Mouse (Mus musculus) ES-Bruce4 (cell line): ENCODE measurements around the gene Gm6588. TPM values are rescaled to one million over a fixed set of nuclear protein-coding genes. Genes with fewer than 3 reads are reported as not detected.

Experiments used
- H3K27ac ChIP-seq: 2 replicates; pipeline ENCODE4 v1.5.1; 2012; ENCODE audit warnings: low read length, inconsistent platforms; ENCODE audit not compliant: insufficient read depth
- H3K27me3 ChIP-seq: 2 replicates; pipeline ENCODE4 v1.6.1; 2012; ENCODE audit warnings: mild to moderate bottlenecking, low read length, inconsistent platforms; ENCODE audit not compliant: control insufficient read depth, poor library complexity, insufficient read depth, severe bottlenecking
- H3K36me3 ChIP-seq: 2 replicates; pipeline ENCODE4 v1.6.1; 2012; ENCODE audit warnings: inconsistent platforms, mild to moderate bottlenecking, low read length, moderate library complexity; ENCODE audit not compliant: control insufficient read depth, poor library complexity, insufficient read depth, severe bottlenecking
- H3K4me1 ChIP-seq: one replicate; pipeline ENCODE4 v1.8.1; 2011; ENCODE audit warnings: low read length; ENCODE audit not compliant: control insufficient read depth, insufficient read depth
- H3K4me3 ChIP-seq: 2 replicates; pipeline ENCODE4 v1.5.1; 2011; ENCODE audit warnings: low read depth, mild to moderate bottlenecking, low read length
- H3K9ac ChIP-seq: 2 replicates; pipeline ENCODE4 v1.6.1; 2012; ENCODE audit warnings: low read depth, mild to moderate bottlenecking, inconsistent platforms; ENCODE audit not compliant: poor library complexity, severe bottlenecking
- H3K9me3 ChIP-seq: replicated peaks from 2 replicates; pipeline ENCODE4 v1.6.1; 2012; ENCODE audit warnings: mild to moderate bottlenecking, low read length, inconsistent platforms; ENCODE audit not compliant: control insufficient read depth, poor library complexity, insufficient read depth, severe bottlenecking
- CTCF ChIP-seq: IDR thresholded peaks from one replicate; pipeline ENCODE4 v1.8.1; 2011; ENCODE audit warnings: low read depth, low read length
- EP300 ChIP-seq: IDR thresholded peaks from 2 replicates; pipeline ENCODE4 v1.6.1; 2011; ENCODE audit warnings: low read depth, low read length; ENCODE audit not compliant: insufficient read depth
- POLR2A ChIP-seq: IDR thresholded peaks from one replicate; pipeline ENCODE4 v1.8.1; 2011; ENCODE audit warnings: low read length; ENCODE audit not compliant: insufficient read depth
- polyA plus RNA-seq: library from polyadenylated mRNA; stranded (reverse); fragments of >200 nt; gene quantifications from 2 replicates; pipeline ENCODE4 v1.2.4, GENCODE M21; 2011; ENCODE audit warnings: low read depth; ENCODE audit not compliant: missing spikeins, insufficient read depth, insufficient read length

Gene Gm6588
- polyA plus RNA-seq, 1 experiment = not detected

DNA sequence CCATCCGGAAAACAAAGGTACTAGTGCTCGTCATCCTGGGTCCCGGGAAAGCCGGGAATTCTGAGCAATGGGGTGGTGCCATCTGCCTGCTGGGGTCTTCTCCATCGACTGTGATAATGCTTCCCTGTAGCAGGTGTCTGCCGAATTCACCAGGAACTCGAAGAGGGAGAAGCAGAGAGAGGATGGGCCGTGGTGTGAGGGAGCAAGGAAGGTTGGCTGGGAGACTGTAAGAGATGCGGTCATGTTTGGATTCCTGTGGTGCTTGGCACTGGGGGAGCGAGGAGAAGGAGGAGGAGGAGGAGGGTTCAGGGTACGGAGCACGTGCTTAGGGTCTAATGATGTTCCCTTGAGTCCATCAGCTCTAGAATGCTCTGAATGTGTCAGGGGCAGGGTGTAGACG lies 33.3 kb downstream of the Gm6588 start:
- H3K4me1 ChIP-seq = no peaks in the 10 kb centered on the region
- H3K27ac ChIP-seq = no peak overlapping the region
- H3K9ac ChIP-seq = no peak overlapping the region
- H3K27me3 ChIP-seq = no peaks in the 10 kb centered on the region
- H3K9me3 ChIP-seq = no peaks in the 10 kb centered on the region
- H3K4me3 ChIP-seq = no peak overlapping the region
- no peaks in the 10 kb centered on the region for H3K36me3 ChIP-seq
- no peak for TF ChIP-seq POLR2A
- no peak for TF ChIP-seq CTCF
- TF ChIP-seq EP300 = no peak

DNA sequence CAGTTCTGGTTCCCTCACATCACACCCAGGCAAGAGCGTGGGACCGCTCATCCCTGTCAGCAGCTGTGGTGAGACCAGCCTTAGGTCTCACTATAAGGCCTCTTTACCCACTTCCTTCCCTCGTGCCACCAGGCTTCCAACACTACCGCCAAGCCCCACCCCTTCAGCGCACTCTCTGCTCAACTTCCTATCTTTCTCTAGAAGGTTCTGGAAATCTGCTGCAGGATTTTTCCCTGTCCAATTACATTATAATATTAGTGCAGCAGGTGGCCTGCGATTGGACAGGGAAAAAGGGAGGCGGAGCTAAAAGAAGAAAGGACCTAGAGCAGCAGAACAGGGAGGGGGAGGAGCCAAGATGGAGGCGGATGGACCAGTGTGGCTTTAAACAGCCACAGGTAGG lies 33.8 kb downstream of the Gm6588 start:
- Histone ChIP-seq H3K9ac (no peak overlapping the region), H3K36me3 (no peaks in the 10 kb centered on the region), H3K9me3 (peaks cover 3% of the 10 kb centered on the region; the same call in 1 of the 2 replicates), H3K27me3 (no peaks in the 10 kb centered on the region), H3K4me1 (no peaks in the 10 kb centered on the region), H3K27ac (no peak overlapping the region), H3K4me3 (no peak overlapping the region)
- TF ChIP-seq CTCF (no peak), POLR2A (no peak), EP300 (no peak)

DNA sequence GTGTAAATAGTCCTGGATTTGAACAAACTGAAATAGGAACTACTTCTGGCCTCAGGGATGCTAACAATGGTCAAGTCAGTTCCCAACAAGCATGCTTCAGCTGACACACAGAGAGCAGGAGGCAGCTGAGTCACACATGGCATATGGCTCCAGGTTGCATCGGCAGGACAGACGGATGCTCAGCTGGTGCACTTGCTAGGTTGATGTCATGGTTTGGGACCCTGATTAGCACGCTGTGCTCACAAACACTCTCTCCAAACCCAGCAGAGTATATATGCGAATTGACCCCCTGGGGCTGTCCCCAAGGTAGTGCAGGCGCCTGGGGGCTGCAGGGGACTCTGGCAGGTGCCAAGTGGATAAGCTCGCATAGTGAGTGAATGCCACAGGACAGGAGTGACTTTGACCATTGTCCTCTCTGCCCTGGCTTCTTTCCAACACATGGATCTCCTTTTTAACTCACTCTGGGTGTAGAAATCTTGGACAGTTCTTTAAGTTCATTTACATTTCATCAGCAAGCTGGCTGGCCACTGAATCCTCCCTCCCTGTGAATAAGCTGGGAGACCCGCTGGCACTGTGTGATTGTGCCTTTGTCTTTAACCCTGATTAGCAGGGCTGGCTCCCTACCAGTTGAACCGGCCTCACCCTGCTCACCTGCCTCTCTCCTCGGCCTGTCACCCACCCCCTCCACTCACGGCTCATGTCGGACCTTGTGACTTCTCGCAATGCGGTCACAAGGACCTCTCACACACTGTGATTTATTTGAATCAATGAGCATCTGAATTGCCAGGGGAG lies 35.9 kb downstream of the Gm6588 start:
- Histone ChIP-seq H3K9ac (no peak overlapping the region), H3K27me3 (no peaks in the 10 kb centered on the region), H3K4me1 (no peaks in the 10 kb centered on the region), H3K36me3 (no peaks in the 10 kb centered on the region), H3K27ac (no peak overlapping the region), H3K4me3 (no peak overlapping the region), H3K9me3 (peaks cover 3% of the 10 kb centered on the region; the same call in 1 of the 2 replicates)
- TF ChIP-seq CTCF = no peak
- no peak; the same call in 1 of the 2 replicates for TF ChIP-seq EP300
- no peak for TF ChIP-seq POLR2A

DNA sequence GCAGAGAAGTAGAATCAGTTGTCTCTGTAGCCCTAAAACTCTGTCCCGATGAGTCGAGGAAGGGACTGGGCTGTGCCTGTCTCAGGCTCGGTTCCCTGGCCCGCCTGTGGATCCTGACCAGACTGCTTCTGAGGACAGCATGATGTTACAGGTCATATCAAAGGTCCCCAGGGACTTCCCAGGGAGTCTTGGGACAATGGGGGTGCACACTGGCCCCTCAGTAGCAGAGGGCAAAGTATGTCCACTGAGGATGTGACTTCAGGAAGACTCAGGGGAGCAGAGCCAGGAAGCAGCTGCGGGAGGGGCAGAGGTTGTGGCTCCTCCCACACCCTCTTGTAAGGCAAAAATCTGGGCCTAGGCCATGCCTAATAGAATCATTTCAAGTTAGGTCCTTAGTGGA lies 37.2 kb downstream of the Gm6588 start:
- no peak overlapping the region for H3K9ac ChIP-seq
- H3K27me3 ChIP-seq = no peaks in the 10 kb centered on the region
- no peaks in the 10 kb centered on the region for H3K36me3 ChIP-seq
- H3K4me3 ChIP-seq = no peak overlapping the region
- H3K27ac ChIP-seq = no peak overlapping the region
- H3K9me3 ChIP-seq = peaks cover 3% of the 10 kb centered on the region; the same call in 1 of the 2 replicates
- TF ChIP-seq EP300 (no peak), POLR2A (no peak), CTCF (no peak)
- no peaks in the 10 kb centered on the region for H3K4me1 ChIP-seq

DNA sequence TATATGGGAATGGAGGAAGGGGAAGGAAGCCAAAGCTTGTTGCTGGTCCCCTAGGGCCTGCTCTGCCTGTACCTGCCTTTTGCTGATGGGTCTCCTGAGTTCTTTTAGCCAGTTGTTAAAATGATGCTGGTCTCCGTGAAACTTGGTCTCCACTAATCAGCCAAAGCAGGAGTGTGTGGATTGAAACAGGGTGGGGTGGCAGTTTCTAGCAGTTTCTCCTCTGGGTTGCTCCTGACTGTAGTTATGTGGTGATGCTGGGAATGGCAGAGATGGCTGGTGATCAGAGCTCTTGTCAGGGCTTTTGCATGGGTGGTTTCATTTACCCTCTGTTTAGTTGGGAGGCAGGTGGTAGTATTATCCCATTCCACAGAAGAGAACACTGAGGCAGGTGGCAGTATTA lies 38.3 kb downstream of the Gm6588 start:
- TF ChIP-seq CTCF = no peak
- no peak for TF ChIP-seq EP300
- TF ChIP-seq POLR2A = no peak
- H3K4me1 ChIP-seq = no peaks in the 10 kb centered on the region

DNA sequence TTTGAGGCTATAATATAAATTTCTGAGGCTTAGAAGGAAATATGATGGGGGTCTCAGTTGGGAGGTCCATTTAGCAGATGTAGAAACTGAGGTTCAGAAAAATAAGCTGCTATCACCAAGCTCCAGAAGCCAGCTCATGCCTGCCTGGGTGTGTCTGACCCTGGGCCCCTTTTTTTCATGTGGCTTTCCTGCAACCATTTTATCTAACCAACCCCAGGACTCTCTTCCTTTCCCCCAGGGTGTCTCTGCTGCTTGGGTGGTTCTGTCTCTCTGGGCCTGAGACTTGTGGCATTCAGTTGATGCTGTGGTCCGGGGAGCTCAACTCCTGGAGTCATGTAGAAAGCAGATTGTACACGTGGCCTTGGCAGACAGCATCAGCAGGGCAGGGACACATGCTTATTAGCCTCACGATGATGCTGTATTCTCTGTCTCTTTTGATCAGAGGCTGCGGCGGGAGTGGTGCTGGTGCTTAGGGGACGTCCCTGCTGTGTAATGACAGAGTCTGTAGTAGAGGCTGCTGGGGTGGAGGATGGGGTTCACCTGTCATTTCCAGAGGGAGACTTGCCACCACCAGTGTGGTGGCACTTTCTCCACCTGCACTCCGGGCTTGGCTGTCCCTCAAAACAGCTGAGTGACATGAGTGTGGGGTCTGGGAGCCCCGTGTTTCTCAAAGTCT lies 39.0 kb downstream of the Gm6588 start:
- Histone ChIP-seq H3K27ac (no peak overlapping the region), H3K9me3 (peaks cover 3% of the 10 kb centered on the region; the same call in 1 of the 2 replicates), H3K36me3 (no peaks in the 10 kb centered on the region), H3K4me3 (no peak overlapping the region), H3K9ac (no peak overlapping the region), H3K27me3 (no peaks in the 10 kb centered on the region), H3K4me1 (no peaks in the 10 kb centered on the region)
- TF ChIP-seq POLR2A (no peak), EP300 (no peak), CTCF (no peak)

More for the DNA sequence above, 38.3 kb downstream of the Gm6588 start:
- Histone ChIP-seq H3K4me3 (no peak overlapping the region), H3K36me3 (no peaks in the 10 kb centered on the region), H3K27ac (no peak overlapping the region), H3K9me3 (peaks cover 3% of the 10 kb centered on the region; the same call in 1 of the 2 replicates), H3K9ac (no peak overlapping the region), H3K27me3 (no peaks in the 10 kb centered on the region)
